9 mouse cellular contexts compared by ENCODE assay signal in the genomic region with DNA sequence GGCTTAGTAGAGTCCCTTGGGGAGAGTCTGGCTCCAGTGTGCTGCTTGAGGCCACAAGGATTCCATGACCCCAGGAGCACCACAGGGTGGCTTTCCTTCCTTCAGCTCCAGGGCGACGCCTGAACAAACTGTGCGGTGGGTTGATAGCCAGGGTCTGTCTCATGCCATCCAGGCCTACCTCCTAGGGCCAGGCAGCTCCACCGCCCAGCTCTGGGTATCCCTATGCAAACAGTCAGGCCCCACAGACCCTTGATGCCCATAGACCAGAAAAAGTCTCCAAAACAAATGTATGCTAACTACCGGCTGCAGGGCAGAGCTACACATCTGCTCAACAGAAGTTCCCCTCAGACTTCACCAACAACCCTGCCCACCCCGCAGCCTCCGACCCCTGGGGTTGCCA. TPM values are rescaled to one million over a fixed set of nuclear protein-coding genes. Genes with fewer than 3 reads are reported as not detected.
A peak's percentile ranks its signal among the peaks of the same experiment; 100 is the strongest.
DNase-seq lines count a peak whose midpoint lies in the region; ATAC-seq and TF ChIP-seq lines count a peak whose summit lies in the region.
"Had no signal": no experiment of that assay in that cellular context is flagged by ENCODE, and none has a peak within 500 bp of the region (broad histone marks: within the 10 kb centered on the region; RNA-seq: fewer than 3 reads in every experiment).

No protein-coding gene starts in this region.

- peaks cover 29% of the 10 kb centered on the region for H3K27me3 ChIP-seq in heart, embryonic 16.5 days (ENCODE audit: control insufficient read depth, insufficient read depth, low read length)
- H3K27me3 ChIP-seq in forebrain, postnatal 0 days (ENCODE audit: insufficient read depth, low read length) = peaks cover 23% of the 10 kb centered on the region
- peaks cover 39% of the 10 kb centered on the region for H3K27me3 ChIP-seq in midbrain, embryonic 14.5 days (ENCODE audit: control insufficient read depth, insufficient read depth, low read length)

- no peak for DNase-seq in heart, postnatal 14 days
- no peak for DNase-seq in forebrain, postnatal 0 days
- DNase-seq in midbrain, embryonic 14.5 days = no peak
- no peak for DNase-seq in right cerebral cortex, adult 18-20 months
- no peak for DNase-seq in layer of hippocampus, adult 9-11 months
- no peak for DNase-seq in cerebellum, adult 9-11 months
- DNase-seq: adrenal gland, postnatal 10 days had no signal

- peak overlapping the region; percentile 87 for H3K4me2 ChIP-seq in heart, embryonic 16.5 days (ENCODE audit: low read depth, low read length)
- peak overlapping the region; percentile 92 for H3K4me2 ChIP-seq in forebrain, postnatal 0 days (ENCODE audit: low read depth)
- peak overlapping the region; percentile 89 for H3K4me2 ChIP-seq in midbrain, embryonic 14.5 days (ENCODE audit: low read length)

- no peaks in the 10 kb centered on the region; the same call in 1 of the 2 replicates for H3K36me3 ChIP-seq in heart, embryonic 16.5 days (ENCODE audit: control insufficient read depth, insufficient read depth)
- no peaks in the 10 kb centered on the region for H3K36me3 ChIP-seq in forebrain, postnatal 0 days (ENCODE audit: insufficient read depth)
- H3K36me3 ChIP-seq in midbrain, embryonic 14.5 days (ENCODE audit: control insufficient read depth, insufficient read depth, low read length) = no peaks in the 10 kb centered on the region

- no peak for ATAC-seq in heart, embryonic 16.5 days (replicated peaks; ENCODE audit: extremely low read depth, insufficient read depth, low FRiP score)
- ATAC-seq in forebrain, postnatal 0 days = no peak
- ATAC-seq in midbrain, embryonic 14.5 days (ENCODE audit: low FRiP score, low TSS enrichment) = no peak

- intact Hi-C loops in heart, postnatal 14 days (cut with DNase I) = loop anchor here (5.0 kb wide), 1 partner anchor 101 kb away; the partner anchor contains the start of gene Capzb

- TF ChIP-seq POLR2A in cortical plate, adult 2 months (IDR thresholded peaks at IDR 0.05; ENCODE audit: extremely low read depth, insufficient read depth, low read length) = no peak

- peak overlapping the region; percentile 69 for H3K4me3 ChIP-seq in heart, embryonic 16.5 days (ENCODE audit: low read length)
- peak overlapping the region; percentile 39; the same call in 1 of the 2 replicates for H3K4me3 ChIP-seq in cortical plate, adult 2 months (ENCODE audit: insufficient read depth, low read length)
- 0 out of 2 replicates have a peak overlapping the region, but pooled peaks have one; percentile 51 for H3K4me3 ChIP-seq in forebrain, postnatal 0 days (ENCODE audit: low read depth, low read length)
- no peak overlapping the region for H3K4me3 ChIP-seq in midbrain, embryonic 14.5 days (replicated peaks; ENCODE audit: low read depth, low read length)

- no peak for TF ChIP-seq CTCF in cortical plate, adult 2 months (IDR thresholded peaks at IDR 0.05; ENCODE audit: extremely low read depth, insufficient read depth, low read length)
- no peak for TF ChIP-seq CTCF in forebrain, postnatal 0 days (IDR thresholded peaks at IDR 0.05; ENCODE audit: low read depth)

- H3K27ac ChIP-seq in heart, embryonic 16.5 days (ENCODE audit: low read length) = no peak overlapping the region
- no peak overlapping the region for H3K27ac ChIP-seq in cortical plate, adult 2 months (ENCODE audit: insufficient read depth, low read length)
- no peak overlapping the region for H3K27ac ChIP-seq in forebrain, postnatal 0 days (ENCODE audit: low read depth, low read length)
- H3K27ac ChIP-seq in midbrain, embryonic 14.5 days (replicated peaks; ENCODE audit: low read depth, low read length) = peak overlapping the region; percentile 22; the same call in 1 of the 2 replicates

- peaks cover 25% of the 10 kb centered on the region for H3K4me1 ChIP-seq in heart, embryonic 16.5 days (ENCODE audit: control insufficient read depth, insufficient read depth, low read length)
- no peaks in the 10 kb centered on the region for H3K4me1 ChIP-seq in cortical plate, adult 2 months (ENCODE audit: control insufficient read depth, insufficient read depth, low read length)
- H3K4me1 ChIP-seq in forebrain, postnatal 0 days (ENCODE audit: insufficient read depth) = no peaks in the 10 kb centered on the region; the same call in 1 of the 2 replicates
- peaks cover 15% of the 10 kb centered on the region; the same call in 1 of the 2 replicates for H3K4me1 ChIP-seq in midbrain, embryonic 14.5 days (ENCODE audit: control insufficient read depth, insufficient read depth, low read length)

- peaks cover 5% of the 10 kb centered on the region for H3K9me3 ChIP-seq in heart, embryonic 16.5 days (replicated peaks; ENCODE audit: control insufficient read depth, low read length)
- H3K9me3 ChIP-seq in forebrain, postnatal 0 days (ENCODE audit: low read length) = no peaks in the 10 kb centered on the region
- no peaks in the 10 kb centered on the region for H3K9me3 ChIP-seq in midbrain, embryonic 14.5 days (ENCODE audit: control insufficient read depth, low read length)

- WGBS in heart, embryonic 16.5 days = 58% methylated on average over 7 of the region's 7 CpGs
- WGBS in forebrain, postnatal 0 days = 43% methylated on average over 7 of the region's 7 CpGs
- 34% methylated on average over 7 of the region's 7 CpGs for WGBS in midbrain, embryonic 14.5 days

- H3K9ac ChIP-seq in heart, embryonic 16.5 days (ENCODE audit: low read length) = no peak overlapping the region; the same call in 1 of the 2 replicates
- no peak overlapping the region for H3K9ac ChIP-seq in forebrain, postnatal 0 days
- no peak overlapping the region for H3K9ac ChIP-seq in midbrain, embryonic 14.5 days (replicated peaks; ENCODE audit: low read length)

RNA-seq across cellular contexts. Expression of gene Nbl1, which starts 1.7 kb away (rescaled TPM):
- polyA plus RNA-seq in heart, embryonic 16.5 days (2015; fragmentation: Nextera tagmentation; extraction: Ambion mirVana) = 25.8 and 28.9 TPM in 2 replicates
- total RNA-seq in heart, postnatal 14 days (2021) = 10 to 100 TPM; 32.1 to 32.2 TPM
- 81.1 and 82.4 TPM in 2 replicates for polyA plus RNA-seq in cortical plate, adult 2 months (2012; rRNA removed)
- 41.7 and 57.6 TPM in 2 replicates for total RNA-seq in forebrain, postnatal 0 days (2014; rRNA removed)
- polyA plus RNA-seq in forebrain, postnatal 0 days (2015; fragmentation: Nextera tagmentation; extraction: Ambion mirVana) = 56.7 and 64.3 TPM in 2 replicates
- 12.8 and 27.5 TPM in 2 replicates for polyA plus RNA-seq in midbrain, embryonic 14.5 days (2014; fragmentation: Nextera tagmentation; extraction: Ambion mirVana)

RNA-seq across cellular contexts. Expression of gene Htr6, which starts 15.7 kb away (rescaled TPM):
- not detected in 2 replicates for polyA plus RNA-seq in heart, embryonic 16.5 days (2015; fragmentation: Nextera tagmentation; extraction: Ambion mirVana)
- total RNA-seq in heart, postnatal 14 days (2021) = not detected
- polyA plus RNA-seq in cortical plate, adult 2 months (2012; rRNA removed) = 7.4 and 7.5 TPM in 2 replicates
- 1.8 and 4.0 TPM in 2 replicates for total RNA-seq in forebrain, postnatal 0 days (2014; rRNA removed)
- polyA plus RNA-seq in forebrain, postnatal 0 days (2015; fragmentation: Nextera tagmentation; extraction: Ambion mirVana) = 0.67 TPM in 2 replicates
- polyA plus RNA-seq in midbrain, embryonic 14.5 days (2014; fragmentation: Nextera tagmentation; extraction: Ambion mirVana) = 0.32 and 0.57 TPM in 2 replicates

RNA-seq across cellular contexts. Expression of gene Minos1, which starts 39.8 kb away (rescaled TPM):
- 640 and 697 TPM in 2 replicates for polyA plus RNA-seq in heart, embryonic 16.5 days (2015; fragmentation: Nextera tagmentation; extraction: Ambion mirVana)
- total RNA-seq in heart, postnatal 14 days (2021) = 100 to 1,000 TPM; 731 to 790 TPM
- polyA plus RNA-seq in cortical plate, adult 2 months (2012; rRNA removed) = 180 and 195 TPM in 2 replicates
- total RNA-seq in forebrain, postnatal 0 days (2014; rRNA removed) = 17.9 and 19.9 TPM in 2 replicates
- polyA plus RNA-seq in forebrain, postnatal 0 days (2015; fragmentation: Nextera tagmentation; extraction: Ambion mirVana) = 412 and 532 TPM in 2 replicates
- polyA plus RNA-seq in midbrain, embryonic 14.5 days (2014; fragmentation: Nextera tagmentation; extraction: Ambion mirVana) = 346 and 393 TPM in 2 replicates
